Comparison of ENCODE assay signal across 8 mouse cellular contexts in genomic region chr1:156838695-156839094, GRCm38 (mm10). TPM values are rescaled to one million over a fixed set of nuclear protein-coding genes. Genes with fewer than 3 reads are reported as not detected.
DNase-seq lines count a peak whose midpoint lies in the region; ATAC-seq and TF ChIP-seq lines count a peak whose summit lies in the region.

No protein-coding gene starts in this region.

- intact Hi-C loops in heart, postnatal 36 days (cut with DNase I): no loop called here

- ATAC-seq in liver, embryonic 12.5 days: no peak
- peak; percentile 78 for ATAC-seq in forebrain, postnatal 0 days
- peak; percentile 76; the same call in 1 of the 2 replicates for ATAC-seq in midbrain, embryonic 11.5 days (ENCODE audit: low FRiP score)
- peak; percentile 93 for ATAC-seq in stomach, embryonic 14.5 days (ENCODE audit: insufficient number of reproducible peaks, insufficient read depth, low FRiP score, low read depth)

- no peak overlapping the region for H3K9ac ChIP-seq in liver, embryonic 12.5 days
- H3K9ac ChIP-seq in forebrain, postnatal 0 days: no peak overlapping the region
- no peak overlapping the region for H3K9ac ChIP-seq in midbrain, embryonic 11.5 days (ENCODE audit: low read length)
- 0 out of 2 replicates have a peak overlapping the region, but pooled peaks have one; percentile 7 for H3K9ac ChIP-seq in stomach, embryonic 14.5 days (replicated peaks; ENCODE audit: low read depth, low read length)

- H3K9me3 ChIP-seq in liver, embryonic 12.5 days (replicated peaks): no peaks in the 10 kb centered on the region
- no peaks in the 10 kb centered on the region for H3K9me3 ChIP-seq in forebrain, postnatal 0 days (ENCODE audit: low read length)
- H3K9me3 ChIP-seq in midbrain, embryonic 11.5 days (ENCODE audit: control insufficient read depth, low read length): no peaks in the 10 kb centered on the region
- H3K9me3 ChIP-seq in stomach, embryonic 14.5 days (ENCODE audit: control insufficient read depth, low read depth, low read length): no peaks in the 10 kb centered on the region

- TF ChIP-seq CTCF in forebrain, postnatal 0 days (IDR thresholded peaks at IDR 0.05; ENCODE audit: low read depth): no peak

- no peak overlapping the region for H3K27ac ChIP-seq in liver, embryonic 12.5 days
- no peak overlapping the region for H3K27ac ChIP-seq in forebrain, postnatal 0 days (ENCODE audit: low read depth, low read length)
- no peak overlapping the region for H3K27ac ChIP-seq in midbrain, embryonic 11.5 days (ENCODE audit: low read depth, low read length)
- H3K27ac ChIP-seq in stomach, embryonic 14.5 days (ENCODE audit: low read length): peak overlapping the region; percentile 69; the same call in 1 of the 2 replicates

- no peaks in the 10 kb centered on the region for H3K27me3 ChIP-seq in liver, embryonic 12.5 days (replicated peaks)
- H3K27me3 ChIP-seq in forebrain, postnatal 0 days (ENCODE audit: insufficient read depth, low read length): no peaks in the 10 kb centered on the region
- H3K27me3 ChIP-seq in midbrain, embryonic 11.5 days (ENCODE audit: control insufficient read depth, insufficient read depth, low read length): no peaks in the 10 kb centered on the region
- no peaks in the 10 kb centered on the region for H3K27me3 ChIP-seq in stomach, embryonic 14.5 days (ENCODE audit: control insufficient read depth, insufficient read depth, low read length)

- H3K4me3 ChIP-seq in liver, embryonic 12.5 days: no peak overlapping the region
- no peak overlapping the region for H3K4me3 ChIP-seq in forebrain, postnatal 0 days (ENCODE audit: low read depth, low read length)
- no peak overlapping the region for H3K4me3 ChIP-seq in midbrain, embryonic 11.5 days (ENCODE audit: low read depth, low read length)
- peak overlapping the region; percentile 24 for H3K4me3 ChIP-seq in stomach, embryonic 14.5 days (ENCODE audit: low read depth, low read length)

- 59% methylated on average over 6 of the region's 6 CpGs for WGBS in liver, embryonic 12.5 days (ENCODE audit: insufficient replicate concordance)
- WGBS in forebrain, postnatal 0 days: 2% methylated on average over 6 of the region's 6 CpGs
- 24% methylated on average over 6 of the region's 6 CpGs for WGBS in midbrain, embryonic 11.5 days
- WGBS in stomach, embryonic 14.5 days: 1% methylated on average over 6 of the region's 6 CpGs

- no peak overlapping the region for H3K4me2 ChIP-seq in liver, embryonic 12.5 days
- H3K4me2 ChIP-seq in forebrain, postnatal 0 days (ENCODE audit: low read depth): peak overlapping the region; percentile 20
- no peak overlapping the region for H3K4me2 ChIP-seq in midbrain, embryonic 11.5 days
- peak overlapping the region; percentile 45 for H3K4me2 ChIP-seq in stomach, embryonic 14.5 days (replicated peaks; ENCODE audit: low read depth, low read length)

- H3K36me3 ChIP-seq in liver, embryonic 12.5 days: no peaks in the 10 kb centered on the region
- H3K36me3 ChIP-seq in forebrain, postnatal 0 days (ENCODE audit: insufficient read depth): no peaks in the 10 kb centered on the region
- no peaks in the 10 kb centered on the region for H3K36me3 ChIP-seq in midbrain, embryonic 11.5 days (ENCODE audit: control insufficient read depth, insufficient read depth, low read length)
- no peaks in the 10 kb centered on the region for H3K36me3 ChIP-seq in stomach, embryonic 14.5 days (ENCODE audit: control insufficient read depth, insufficient read depth, low read length)

- DNase-seq in liver: peak; percentile 39
- DNase-seq in forebrain, postnatal 0 days: peak; percentile 33
- peak; percentile 36 to 49 for DNase-seq in heart, postnatal 36 days
- peak; percentile 50 to 62 for DNase-seq in kidney, postnatal 4 days
- DNase-seq in midbrain, embryonic 11.5 days (ENCODE audit: low spot score, missing footprints): peak; percentile 89
- DNase-seq in thymus, postnatal 25 days: no peak

- H3K4me1 ChIP-seq in liver, embryonic 12.5 days: peaks cover 11% of the 10 kb centered on the region
- H3K4me1 ChIP-seq in forebrain, postnatal 0 days (ENCODE audit: insufficient read depth): no peaks in the 10 kb centered on the region
- H3K4me1 ChIP-seq in midbrain, embryonic 11.5 days (ENCODE audit: control insufficient read depth, insufficient read depth, low read length): peaks cover 5% of the 10 kb centered on the region
- peaks cover 10% of the 10 kb centered on the region; the same call in 1 of the 2 replicates for H3K4me1 ChIP-seq in stomach, embryonic 14.5 days (ENCODE audit: control insufficient read depth, insufficient read depth, low read length)

RNA-seq across cellular contexts. Expression of gene Angptl1, which starts 0.3 kb away (rescaled TPM):
- 0.33 and 0.36 TPM in 2 replicates for polyA plus RNA-seq in liver, embryonic 12.5 days (2016; fragmentation: Nextera tagmentation; extraction: Ambion mirVana)
- 0.08 and 0.95 TPM in 2 replicates for total RNA-seq in forebrain, postnatal 0 days (2014; rRNA removed)
- polyA plus RNA-seq in forebrain, postnatal 0 days (2015; fragmentation: Nextera tagmentation; extraction: Ambion mirVana): 0.38 and 0.58 TPM in 2 replicates
- 1 to 10 TPM; 2.3 to 2.5 TPM for total RNA-seq in heart, postnatal 36 days (2021)
- 1.4 and 1.6 TPM in 2 replicates for polyA plus RNA-seq in midbrain, embryonic 11.5 days (2014; fragmentation: Nextera tagmentation; extraction: Ambion mirVana)
- polyA plus RNA-seq in stomach, embryonic 14.5 days (2014; fragmentation: Nextera tagmentation; extraction: Ambion mirVana): 23.0 and 24.7 TPM in 2 replicates

Comparison
In these comparisons a context has a peak if more than half of its experiments do, and no peak if none do; other contexts are left out.
1. H3K4me2 ChIP-seq: peak in forebrain, postnatal 0 days (single experiment) and stomach, embryonic 14.5 days (single experiment); none in liver, embryonic 12.5 days (single experiment) and midbrain, embryonic 11.5 days (single experiment).